Mouse (Mus musculus): ENCODE measurements around the gene Calm3.

DNA sequence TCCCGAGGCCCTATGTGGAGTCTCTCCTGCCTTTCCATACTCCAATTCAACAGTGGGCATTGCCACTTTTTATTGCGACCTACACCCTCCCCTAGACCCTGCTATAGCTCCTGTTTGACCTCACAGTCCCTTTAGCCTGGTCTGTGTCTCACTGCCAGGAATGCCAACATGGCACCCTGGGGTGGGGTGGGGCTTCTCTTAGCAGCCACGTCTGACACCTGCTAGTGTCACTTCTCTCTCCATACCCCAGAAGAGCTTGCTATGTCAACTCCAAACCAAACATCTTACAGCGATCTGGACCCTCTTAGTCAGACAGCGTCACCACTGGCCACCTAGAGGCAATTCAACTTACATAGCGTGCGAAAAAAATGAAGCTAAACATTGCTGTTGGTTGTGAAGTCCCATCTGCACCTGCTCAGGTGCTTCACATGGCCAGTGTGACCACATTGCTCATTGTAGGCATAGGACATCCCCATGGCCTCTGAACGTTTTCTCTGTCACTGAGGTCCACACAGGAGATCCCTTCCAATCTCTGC lies 25.1 kb upstream of the Calm3 start:
- TF ChIP-seq CTCF (IDR thresholded peaks at IDR 0.05; ENCODE audit: low read depth, low read length) = no peak
- no peak for TF ChIP-seq POLR2A (IDR thresholded peaks at IDR 0.05; ENCODE audit: extremely low read depth, insufficient read depth, low read length)
